Mouse (Mus musculus): ENCODE data around the gene Ttc7b. TPM values are rescaled to one million over a fixed set of nuclear protein-coding genes. Genes with fewer than 3 reads are reported as not detected.
A peak's percentile ranks its signal among the peaks of the same experiment; 100 is the strongest.

The Ttc7b gene
- total RNA-seq, 2 experiments from 2014 or later: 224 to 230 TPM

- intact Hi-C loops (cut with DNase I): no loop called here
- no peak for DNase-seq (ENCODE audit: low spot score in 2 of 2)
These were observed 25.5 kb downstream of the Ttc7b start for GRCm38 (mm10) chr12:100495083-100495482.

GRCm38 (mm10) chr12:100493211-100493610 lies 27.4 kb downstream of the Ttc7b start:
- intact Hi-C loops (cut with DNase I): loop anchor here (5.0 kb wide), 1 partner anchor 74 kb away; no protein-coding TSS in a partner anchor
- DNase-seq (ENCODE audit: low spot score in 2 of 2): peak in 1 of 2 experiments; percentile 90

- intact Hi-C loops (cut with DNase I): loop anchor here (5.0 kb wide), 1 partner anchor 75 kb away; no protein-coding TSS in a partner anchor
- DNase-seq (ENCODE audit: low spot score in 2 of 2): no peak
These were observed 27.9 kb downstream of the Ttc7b start for GRCm38 (mm10) chr12:100492676-100493075.

- DNase-seq (ENCODE audit: low spot score in 2 of 2): peak in 1 of 2 experiments; percentile 58
- intact Hi-C loops (cut with DNase I): loop anchor here (5.0 kb wide), 1 partner anchor 75 kb away; no protein-coding TSS in a partner anchor
These were observed 28.5 kb downstream of the Ttc7b start for GRCm38 (mm10) chr12:100491967-100492611.

GRCm38 (mm10) chr12:100489799-100490198 lies 30.8 kb downstream of the Ttc7b start:
- DNase-seq (ENCODE audit: low spot score in 2 of 2): peak in 1 of 2 experiments; percentile 60
- intact Hi-C loops (cut with DNase I): loop anchor here (5.0 to 10.0 kb wide), 2 partner anchors 78 to 285 kb away; no protein-coding TSS in a partner anchor

- DNase-seq (ENCODE audit: low spot score in 2 of 2): no peak
- intact Hi-C loops (cut with DNase I): loop anchor here (10.0 kb wide), 1 partner anchor 284 kb away; no protein-coding TSS in a partner anchor
These were observed 32.3 kb downstream of the Ttc7b start for GRCm38 (mm10) chr12:100488368-100488767.

- DNase-seq (ENCODE audit: low spot score in 2 of 2): no peak
These were observed 34.4 kb downstream of the Ttc7b start for GRCm38 (mm10) chr12:100486232-100486631.

GRCm38 (mm10) chr12:100483054-100483453 lies 37.6 kb downstream of the Ttc7b start:
- intact Hi-C loops (cut with DNase I): loop anchor here (10.0 kb wide), 1 partner anchor 278 kb away; no protein-coding TSS in a partner anchor
- DNase-seq (ENCODE audit: low spot score in 2 of 2): no peak

More at GRCm38 (mm10) chr12:100486232-100486631, 34.4 kb downstream of the Ttc7b start:
- intact Hi-C loops (cut with DNase I): loop anchor here (10.0 kb wide), 1 partner anchor 281 kb away; no protein-coding TSS in a partner anchor

- DNase-seq (ENCODE audit: low spot score in 2 of 2): no peak
- intact Hi-C loops (cut with DNase I): loop anchor here (10.0 kb wide), 1 partner anchor 277 kb away; no protein-coding TSS in a partner anchor
These were observed 38.4 kb downstream of the Ttc7b start for GRCm38 (mm10) chr12:100482255-100482654.

- peak in 1 of 2 experiments; percentile 65 for DNase-seq (ENCODE audit: low spot score in 2 of 2)
- intact Hi-C loops (cut with DNase I): loop anchor here (10.0 kb wide), 1 partner anchor 277 kb away; no protein-coding TSS in a partner anchor
These were observed 39.1 kb downstream of the Ttc7b start for GRCm38 (mm10) chr12:100481443-100482026.

GRCm38 (mm10) chr12:100480642-100481442 lies 39.8 kb downstream of the Ttc7b start:
- intact Hi-C loops (cut with DNase I): loop anchor here (1.0 to 10.0 kb wide), 2 partner anchors 43 to 276 kb away; no protein-coding TSS in a partner anchor
- peak in 1 of 2 experiments; percentile 90 for DNase-seq (ENCODE audit: low spot score in 2 of 2)

GRCm38 (mm10) chr12:100479892-100480621 lies 40.6 kb downstream of the Ttc7b start:
- intact Hi-C loops (cut with DNase I): loop anchor here (1.0 to 10.0 kb wide), 3 partner anchors 42 to 275 kb away; no protein-coding TSS in a partner anchor

GRCm38 (mm10) chr12:100479270-100479869 lies 41.3 kb downstream of the Ttc7b start:
- intact Hi-C loops (cut with DNase I): loop anchor here (10.0 kb wide), 1 partner anchor 125 kb away; no protein-coding TSS in a partner anchor
- DNase-seq (ENCODE audit: low spot score in 2 of 2): no peak

More at GRCm38 (mm10) chr12:100479892-100480621, 40.6 kb downstream of the Ttc7b start:
- no peak for DNase-seq (ENCODE audit: low spot score in 2 of 2)

GRCm38 (mm10) chr12:100478615-100479014 lies 42.0 kb downstream of the Ttc7b start:
- peak in 1 of 2 experiments; percentile 78 for DNase-seq (ENCODE audit: low spot score in 2 of 2)
- intact Hi-C loops (cut with DNase I): loop anchor here (10.0 kb wide), 1 partner anchor 124 kb away; no protein-coding TSS in a partner anchor

- intact Hi-C loops (cut with DNase I): loop anchor here (10.0 kb wide), 1 partner anchor 123 kb away; no protein-coding TSS in a partner anchor
- DNase-seq (ENCODE audit: low spot score in 2 of 2): no peak
These were observed 42.5 kb downstream of the Ttc7b start for GRCm38 (mm10) chr12:100478151-100478550.

- peak in 1 of 2 experiments; percentile 86 for DNase-seq (ENCODE audit: low spot score in 2 of 2)
- intact Hi-C loops (cut with DNase I): loop anchor here (10.0 kb wide), 1 partner anchor 123 kb away; no protein-coding TSS in a partner anchor
These were observed 43.2 kb downstream of the Ttc7b start for GRCm38 (mm10) chr12:100477474-100477873.

- intact Hi-C loops (cut with DNase I): loop anchor here (10.0 kb wide), 1 partner anchor 122 kb away; no protein-coding TSS in a partner anchor
- no peak for DNase-seq (ENCODE audit: low spot score in 2 of 2)
These were observed 44.3 kb downstream of the Ttc7b start for GRCm38 (mm10) chr12:100476351-100476750.

- intact Hi-C loops (cut with DNase I): loop anchor here (10.0 kb wide), 1 partner anchor 121 kb away; no protein-coding TSS in a partner anchor
- DNase-seq (ENCODE audit: low spot score in 2 of 2): no peak
These were observed 45.1 kb downstream of the Ttc7b start for GRCm38 (mm10) chr12:100475489-100475888.

All from left cerebral cortex, postnatal 25 days (tissue).